Mouse (Mus musculus) heart, adult 2 months (tissue): Measurements from ENCODE around the gene Gm20388.

ENCODE experiments used
- CTCF ChIP-seq: fragments of 200-600 bp; IDR thresholded peaks from 2 replicates; pipeline ENCODE4 v1.8.1; 2022; ENCODE audit warnings: antibody characterized with exemption, mild to moderate bottlenecking, moderate library complexity
- POLR2A ChIP-seq: fragments of 200-500 bp; IDR thresholded peaks from 2 replicates; pipeline ENCODE4 v1.6.1; 2011; ENCODE audit warnings: mild to moderate bottlenecking, low read depth, low read length, control low read depth; ENCODE audit not compliant: insufficient read depth

- TF ChIP-seq CTCF (no peak), POLR2A (no peak)
These were observed 3594.6 kb downstream of the Gm20388 start for GRCm38 (mm10) chr8:123505267-123505666.
